Mouse (Mus musculus) adrenal gland, postnatal 36 days (tissue): Measurements from ENCODE around the gene Ddi2. TPM values are rescaled to one million over a fixed set of nuclear protein-coding genes. Genes with fewer than 3 reads are reported as not detected.

ENCODE experiments used
- DNase-seq, 2 experiments: peaks; one replicate each; pipeline ENCODE4 v3.0.0; 2021; ENCODE audit warnings: mixed read lengths in 1 of 2
- total RNA-seq, 2 experiments: library from RNA; stranded (reverse); gene quantifications; 2 replicates each; pipeline ENCODE4 v1.2.3; 2021

Ddi2 gene
- total RNA-seq, 2 experiments from 2014 or later, result 56.6 to 58.9 TPM

- DNase-seq, result no peak
Measured at GRCm38 (mm10) chr4:141742381-141742780, 19.2 kb upstream of the Ddi2 start.

- DNase-seq, result no peak
Measured at GRCm38 (mm10) chr4:141741856-141742255, 18.6 kb upstream of the Ddi2 start.

- no peak for DNase-seq
Measured at GRCm38 (mm10) chr4:141738015-141738414, 14.8 kb upstream of the Ddi2 start.

GRCm38 (mm10) chr4:141736856-141737255 lies 13.6 kb upstream of the Ddi2 start:
- DNase-seq, result no peak

- DNase-seq, result no peak
Measured at GRCm38 (mm10) chr4:141735206-141735560, 12.0 kb upstream of the Ddi2 start.

GRCm38 (mm10) chr4:141734446-141735205 lies 11.4 kb upstream of the Ddi2 start:
- peak; percentile 92 to 93 for DNase-seq

- no peak for DNase-seq
Measured at GRCm38 (mm10) chr4:141731766-141732165, 8.5 kb upstream of the Ddi2 start.

- no peak for DNase-seq
Measured at GRCm38 (mm10) chr4:141730401-141730800, 7.2 kb upstream of the Ddi2 start.

GRCm38 (mm10) chr4:141729266-141729665 lies 6.0 kb upstream of the Ddi2 start:
- no peak for DNase-seq

GRCm38 (mm10) chr4:141725738-141726137 lies 2.5 kb upstream of the Ddi2 start:
- DNase-seq, result no peak

- DNase-seq, result no peak
Measured at GRCm38 (mm10) chr4:141725277-141725676, 2.1 kb upstream of the Ddi2 start.

GRCm38 (mm10) chr4:141724594-141724993 lies 1.4 kb upstream of the Ddi2 start:
- no peak for DNase-seq

- no peak for DNase-seq
Measured at GRCm38 (mm10) chr4:141723673-141724068, 452 bp upstream of the Ddi2 start.

GRCm38 (mm10) chr4:141721961-141722360 lies 1.3 kb downstream of the Ddi2 start:
- no peak for DNase-seq

- DNase-seq, result no peak
Measured at GRCm38 (mm10) chr4:141720761-141721523, 2.3 kb downstream of the Ddi2 start.

- DNase-seq, result no peak
Measured at GRCm38 (mm10) chr4:141719304-141719703, 3.9 kb downstream of the Ddi2 start.

- no peak for DNase-seq
Measured at GRCm38 (mm10) chr4:141717633-141718032, 5.6 kb downstream of the Ddi2 start.

- DNase-seq, result no peak
Measured at GRCm38 (mm10) chr4:141715027-141715426, 8.2 kb downstream of the Ddi2 start.

GRCm38 (mm10) chr4:141713598-141714142 lies 9.5 kb downstream of the Ddi2 start:
- DNase-seq, result no peak

- no peak for DNase-seq
Measured at GRCm38 (mm10) chr4:141711250-141711649, 12.0 kb downstream of the Ddi2 start.

- no peak for DNase-seq
Measured at GRCm38 (mm10) chr4:141708971-141709370, 14.2 kb downstream of the Ddi2 start.

- no peak for DNase-seq
Measured at GRCm38 (mm10) chr4:141708005-141708404, 15.2 kb downstream of the Ddi2 start.

- DNase-seq, result peak; percentile 42 to 51
Measured at GRCm38 (mm10) chr4:141705331-141705730, 17.9 kb downstream of the Ddi2 start.
